Mouse (Mus musculus): ENCODE data around the gene Hoxa2. TPM values are rescaled to one million over a fixed set of nuclear protein-coding genes. Genes with fewer than 3 reads are reported as not detected.

The Hoxa2 gene
- polyA plus RNA-seq, 1 experiment: 0.16 TPM

- Histone ChIP-seq H3K36me3 (ENCODE audit: control insufficient read depth, insufficient read depth) (peaks cover 6% of the 10 kb centered on the region), H3K79me3 (ENCODE audit: low read depth) (no peaks in the 10 kb centered on the region), H3K79me2 (ENCODE audit: control insufficient read depth, insufficient read depth) (no peaks in the 10 kb centered on the region), H3ac (ENCODE audit: control insufficient read depth, insufficient read length, low read depth) (no peak overlapping the region), H3K27me3 (ENCODE audit: control insufficient read depth, insufficient read depth, insufficient read length) (no peaks in the 10 kb centered on the region), H3K4me3 (ENCODE audit: insufficient read depth, poor library complexity, severe bottlenecking) (no peak overlapping the region)
- no peak for TF ChIP-seq MYOG (IDR thresholded peaks at IDR 0.05; ENCODE audit: control insufficient read depth, extremely low read depth, insufficient read length)
- TF ChIP-seq MAX (IDR thresholded peaks at IDR 0.05): no peak
- no peak for TF ChIP-seq FOSL1 (IDR thresholded peaks at IDR 0.05; ENCODE audit: insufficient read depth, low read length, poor library complexity, severe bottlenecking)
- no peak for TF ChIP-seq CTCF (IDR thresholded peaks at IDR 0.05; ENCODE audit: control insufficient read depth, insufficient read depth, insufficient read length)
- TF ChIP-seq MYOD1 (IDR thresholded peaks at IDR 0.05; ENCODE audit: control insufficient read depth, insufficient read length, low read depth): no peak
- no peak for TF ChIP-seq CEBPB (IDR thresholded peaks at IDR 0.05; ENCODE audit: low read depth)
- no peak for TF ChIP-seq USF1 (IDR thresholded peaks at IDR 0.05; ENCODE audit: low read depth)
Observed at GRCm38 (mm10) chr6:52168191-52169055, 3.8 kb upstream of the Hoxa2 start.

- Histone ChIP-seq H3K79me2 (ENCODE audit: control insufficient read depth, insufficient read depth) (peaks cover 3% of the 10 kb centered on the region), H3K4me3 (ENCODE audit: insufficient read depth, poor library complexity, severe bottlenecking) (no peak overlapping the region), H3K36me3 (ENCODE audit: control insufficient read depth, insufficient read depth) (peaks cover 12% of the 10 kb centered on the region), H3K79me3 (ENCODE audit: low read depth) (peaks cover 3% of the 10 kb centered on the region), H3ac (ENCODE audit: control insufficient read depth, insufficient read length, low read depth) (no peak overlapping the region), H3K27me3 (ENCODE audit: control insufficient read depth, insufficient read depth, insufficient read length) (no peaks in the 10 kb centered on the region)
- TF ChIP-seq FOSL1 (IDR thresholded peaks at IDR 0.05; ENCODE audit: insufficient read depth, low read length, poor library complexity, severe bottlenecking) (no peak), CTCF (IDR thresholded peaks at IDR 0.05; ENCODE audit: control insufficient read depth, insufficient read depth, insufficient read length) (no peak), CEBPB (IDR thresholded peaks at IDR 0.05; ENCODE audit: low read depth) (no peak), MYOG (IDR thresholded peaks at IDR 0.05; ENCODE audit: control insufficient read depth, extremely low read depth, insufficient read length) (no peak)
Observed at GRCm38 (mm10) chr6:52167736-52168161, 3.1 kb upstream of the Hoxa2 start.

- Histone ChIP-seq H3K36me3 (ENCODE audit: control insufficient read depth, insufficient read depth) (peaks cover 17% of the 10 kb centered on the region), H3K79me2 (ENCODE audit: control insufficient read depth, insufficient read depth) (peaks cover 8% of the 10 kb centered on the region), H3K79me3 (ENCODE audit: low read depth) (peaks cover 5% of the 10 kb centered on the region), H3K4me3 (ENCODE audit: insufficient read depth, poor library complexity, severe bottlenecking) (no peak overlapping the region), H3ac (ENCODE audit: control insufficient read depth, insufficient read length, low read depth) (no peak overlapping the region), H3K27me3 (ENCODE audit: control insufficient read depth, insufficient read depth, insufficient read length) (no peaks in the 10 kb centered on the region)
- no peak for TF ChIP-seq MAX (IDR thresholded peaks at IDR 0.05)
- no peak for TF ChIP-seq FOSL1 (IDR thresholded peaks at IDR 0.05; ENCODE audit: insufficient read depth, low read length, poor library complexity, severe bottlenecking)
- no peak for TF ChIP-seq CEBPB (IDR thresholded peaks at IDR 0.05; ENCODE audit: low read depth)
- TF ChIP-seq USF1 (IDR thresholded peaks at IDR 0.05; ENCODE audit: low read depth): no peak
- TF ChIP-seq MYOD1 (IDR thresholded peaks at IDR 0.05; ENCODE audit: control insufficient read depth, insufficient read length, low read depth): no peak
- no peak for TF ChIP-seq CTCF (IDR thresholded peaks at IDR 0.05; ENCODE audit: control insufficient read depth, insufficient read depth, insufficient read length)
- no peak for TF ChIP-seq MYOG (IDR thresholded peaks at IDR 0.05; ENCODE audit: control insufficient read depth, extremely low read depth, insufficient read length)
Observed at GRCm38 (mm10) chr6:52167176-52167575, 2.5 kb upstream of the Hoxa2 start.

- Histone ChIP-seq H3K79me2 (ENCODE audit: control insufficient read depth, insufficient read depth) (peaks cover 14% of the 10 kb centered on the region), H3K4me3 (ENCODE audit: insufficient read depth, poor library complexity, severe bottlenecking) (no peak overlapping the region), H3K36me3 (ENCODE audit: control insufficient read depth, insufficient read depth) (peaks cover 22% of the 10 kb centered on the region), H3ac (ENCODE audit: control insufficient read depth, insufficient read length, low read depth) (no peak overlapping the region), H3K79me3 (ENCODE audit: low read depth) (peaks cover 8% of the 10 kb centered on the region), H3K27me3 (ENCODE audit: control insufficient read depth, insufficient read depth, insufficient read length) (no peaks in the 10 kb centered on the region)
- no peak for TF ChIP-seq USF1 (IDR thresholded peaks at IDR 0.05; ENCODE audit: low read depth)
- no peak for TF ChIP-seq CEBPB (IDR thresholded peaks at IDR 0.05; ENCODE audit: low read depth)
- no peak for TF ChIP-seq CTCF (IDR thresholded peaks at IDR 0.05; ENCODE audit: control insufficient read depth, insufficient read depth, insufficient read length)
- no peak for TF ChIP-seq FOSL1 (IDR thresholded peaks at IDR 0.05; ENCODE audit: insufficient read depth, low read length, poor library complexity, severe bottlenecking)
- no peak for TF ChIP-seq MAX (IDR thresholded peaks at IDR 0.05)
- TF ChIP-seq MYOG (IDR thresholded peaks at IDR 0.05; ENCODE audit: control insufficient read depth, extremely low read depth, insufficient read length): no peak
- TF ChIP-seq MYOD1 (IDR thresholded peaks at IDR 0.05; ENCODE audit: control insufficient read depth, insufficient read length, low read depth): no peak
Observed at GRCm38 (mm10) chr6:52166431-52167077, 1.9 kb upstream of the Hoxa2 start.

- H3K27me3 ChIP-seq (ENCODE audit: control insufficient read depth, insufficient read depth, insufficient read length): no peaks in the 10 kb centered on the region
Observed at GRCm38 (mm10) chr6:52165441-52166370, 1.1 kb upstream of the Hoxa2 start.

More at GRCm38 (mm10) chr6:52165441-52166370, 1.1 kb upstream of the Hoxa2 start:
- Histone ChIP-seq H3K79me3 (ENCODE audit: low read depth) (peaks cover 10% of the 10 kb centered on the region), H3K4me3 (ENCODE audit: insufficient read depth, poor library complexity, severe bottlenecking) (no peak overlapping the region), H3K36me3 (ENCODE audit: control insufficient read depth, insufficient read depth) (peaks cover 22% of the 10 kb centered on the region), H3K79me2 (ENCODE audit: control insufficient read depth, insufficient read depth) (peaks cover 21% of the 10 kb centered on the region), H3ac (ENCODE audit: control insufficient read depth, insufficient read length, low read depth) (no peak overlapping the region)
- no peak for TF ChIP-seq MYOD1 (IDR thresholded peaks at IDR 0.05; ENCODE audit: control insufficient read depth, insufficient read length, low read depth)
- no peak for TF ChIP-seq MYOG (IDR thresholded peaks at IDR 0.05; ENCODE audit: control insufficient read depth, extremely low read depth, insufficient read length)
- TF ChIP-seq USF1 (IDR thresholded peaks at IDR 0.05; ENCODE audit: low read depth): no peak
- TF ChIP-seq MAX (IDR thresholded peaks at IDR 0.05): no peak
